Mouse (Mus musculus): ENCODE measurements at regions not wholly inside any gene's neighbourhood (a gene's known extent, or its start where the extent isn't known, plus 50 kb on each side); places are given as distances from the start of the nearest gene placed in this dataset.

DNA sequence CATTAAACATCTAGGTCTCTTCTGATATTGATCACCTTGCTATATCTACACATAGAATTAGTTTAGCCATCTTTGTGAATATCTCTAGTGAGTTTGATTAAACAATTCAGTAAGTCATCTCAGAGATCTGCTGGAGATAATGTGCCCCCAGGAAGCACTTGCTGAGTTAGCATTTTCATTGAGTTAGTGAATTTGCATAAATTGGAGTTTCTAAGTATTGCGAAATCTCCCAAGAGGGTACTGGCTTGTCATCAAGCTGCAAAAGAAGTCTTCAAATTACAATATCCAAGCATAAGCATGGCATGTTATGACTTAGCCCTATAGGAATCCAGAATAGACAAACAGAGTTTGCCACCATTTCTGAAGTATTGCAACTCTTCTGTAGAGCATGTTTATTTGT lies 473.6 kb upstream of the Nr2f2 start:
- ATAC-seq (replicated peaks; ENCODE audit: low FRiP score, low TSS enrichment, poor library complexity, severe bottlenecking) = no peak

DNA sequence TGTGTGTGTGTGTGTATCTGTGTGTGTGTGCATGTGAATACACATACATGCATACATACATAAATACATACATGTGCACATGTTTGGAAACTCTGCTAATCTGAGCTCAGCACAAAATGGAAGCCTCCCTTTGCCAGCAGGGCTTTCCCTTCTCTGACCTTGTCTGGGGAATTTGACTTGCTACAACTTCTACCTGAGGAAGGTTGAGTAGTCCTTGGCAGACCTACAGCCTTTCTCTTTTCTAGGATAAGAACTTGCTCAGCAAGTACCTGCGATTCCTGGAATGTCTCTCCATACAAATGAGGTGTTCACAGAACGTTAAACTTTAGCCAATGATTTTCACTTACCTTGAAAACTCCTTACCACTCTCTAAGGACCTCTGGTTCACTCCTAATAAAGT lies 472.7 kb upstream of the Nr2f2 start:
- ATAC-seq (replicated peaks; ENCODE audit: low FRiP score, low TSS enrichment, poor library complexity, severe bottlenecking) = no peak

DNA sequence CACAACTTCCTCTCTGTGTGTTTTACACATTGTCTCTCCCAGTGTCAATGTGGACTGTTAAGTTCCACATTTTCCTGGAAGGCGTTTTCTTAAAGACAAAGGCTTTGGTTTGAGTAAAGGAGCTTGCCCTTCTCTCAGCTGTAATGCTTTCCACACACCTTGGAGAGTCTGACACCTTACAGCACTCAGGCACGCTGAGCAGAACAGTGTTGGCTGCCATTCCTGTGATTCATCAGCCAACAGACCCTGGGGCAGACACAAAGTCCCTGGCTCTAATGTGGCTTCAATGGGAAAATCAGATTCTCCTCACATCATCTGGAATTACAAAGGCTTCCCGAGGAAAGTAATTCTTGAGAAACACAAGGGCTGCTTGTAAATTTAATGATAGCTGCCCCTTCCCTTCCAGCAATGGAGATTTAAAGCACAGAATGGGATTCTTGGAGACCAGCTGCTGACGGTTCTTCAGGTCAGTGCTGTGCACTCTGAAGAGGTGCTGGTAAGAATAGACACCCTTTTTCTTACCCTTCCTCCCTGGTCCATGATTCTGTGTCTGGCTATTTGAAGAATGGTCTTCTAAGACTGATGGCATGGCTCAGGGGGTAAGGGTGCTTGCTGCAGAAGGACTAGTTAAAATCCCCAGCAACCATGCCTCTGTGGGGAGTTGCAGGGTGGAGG lies 468.4 kb upstream of the Nr2f2 start:
- ATAC-seq (replicated peaks; ENCODE audit: low FRiP score, low TSS enrichment, poor library complexity, severe bottlenecking) = no peak

DNA sequence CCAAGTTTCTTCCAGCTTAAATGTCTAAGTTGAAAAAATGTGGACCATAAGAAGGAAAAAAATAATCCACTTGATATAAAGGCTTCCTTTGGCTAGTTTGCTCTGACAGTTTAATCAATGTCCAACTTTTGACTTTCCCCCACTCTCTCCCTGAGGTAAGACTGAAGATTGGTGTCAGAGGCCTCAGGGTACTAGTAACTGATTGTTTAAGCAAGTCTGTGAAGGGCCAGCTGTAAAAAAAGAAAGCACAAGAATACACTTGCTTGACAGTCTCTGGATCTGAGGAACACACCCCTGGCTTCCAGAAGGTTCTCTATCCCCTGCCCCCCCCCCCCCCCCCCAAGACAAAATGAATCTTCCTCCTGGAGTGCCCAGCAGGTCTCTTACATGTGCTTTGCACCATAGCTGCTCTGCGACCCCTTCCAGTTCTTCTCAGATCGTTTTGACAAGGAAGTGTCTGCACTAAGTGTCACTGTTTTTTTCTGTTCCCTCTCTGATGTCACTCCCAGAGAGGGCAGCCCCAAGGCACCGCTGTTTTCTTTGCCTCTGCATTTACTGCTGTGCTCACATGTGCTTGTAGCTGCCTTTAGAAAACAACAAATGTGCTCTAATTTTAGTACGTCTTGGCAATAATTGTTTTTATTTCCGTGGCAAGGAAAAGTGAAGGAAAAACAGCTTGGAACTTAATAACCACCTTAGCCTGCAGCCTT lies 462.1 kb upstream of the Nr2f2 start:
- ATAC-seq (replicated peaks; ENCODE audit: low FRiP score, low TSS enrichment, poor library complexity, severe bottlenecking) = no peak

DNA sequence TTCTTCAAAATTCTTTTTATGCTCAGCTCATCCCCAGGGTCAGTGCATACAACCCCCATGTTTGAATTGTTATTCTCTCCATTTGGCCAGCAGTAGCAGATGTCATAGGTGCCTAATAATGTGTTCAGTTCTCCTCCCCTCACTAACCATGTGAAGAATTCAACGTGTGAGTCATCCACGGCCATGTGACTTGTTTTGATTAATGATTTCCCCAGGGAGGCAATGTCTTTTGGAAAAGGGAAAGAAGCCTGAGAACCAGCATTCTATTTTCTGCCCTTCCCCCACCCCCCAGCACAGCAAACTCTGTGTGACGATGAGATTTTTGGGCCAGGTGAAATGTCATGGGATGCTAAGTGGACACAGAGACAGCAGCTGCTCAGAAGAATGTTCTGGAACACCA lies 459.5 kb upstream of the Nr2f2 start:
- ATAC-seq (replicated peaks; ENCODE audit: low FRiP score, low TSS enrichment, poor library complexity, severe bottlenecking) = no peak

DNA sequence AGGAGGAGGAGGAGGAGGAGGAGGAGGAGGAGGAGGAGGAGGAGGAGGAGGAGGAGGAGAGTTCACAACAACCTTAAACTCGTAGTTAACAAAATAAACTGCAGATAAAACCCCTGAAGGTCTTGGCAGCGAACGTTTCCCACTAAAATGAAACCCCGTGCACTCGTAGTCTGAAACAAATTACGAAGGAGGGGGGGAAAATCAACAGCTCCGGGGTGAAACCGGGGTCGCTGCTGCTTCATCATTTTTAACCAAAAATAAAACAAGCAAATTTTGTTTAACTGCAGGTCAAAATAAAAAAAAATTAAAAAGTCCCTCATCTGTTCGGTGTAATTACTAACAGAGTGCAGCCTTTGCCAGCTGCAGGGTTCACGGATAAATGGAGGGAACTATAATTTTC lies 456.5 kb upstream of the Nr2f2 start:
- ATAC-seq (replicated peaks; ENCODE audit: low FRiP score, low TSS enrichment, poor library complexity, severe bottlenecking) = no peak

DNA sequence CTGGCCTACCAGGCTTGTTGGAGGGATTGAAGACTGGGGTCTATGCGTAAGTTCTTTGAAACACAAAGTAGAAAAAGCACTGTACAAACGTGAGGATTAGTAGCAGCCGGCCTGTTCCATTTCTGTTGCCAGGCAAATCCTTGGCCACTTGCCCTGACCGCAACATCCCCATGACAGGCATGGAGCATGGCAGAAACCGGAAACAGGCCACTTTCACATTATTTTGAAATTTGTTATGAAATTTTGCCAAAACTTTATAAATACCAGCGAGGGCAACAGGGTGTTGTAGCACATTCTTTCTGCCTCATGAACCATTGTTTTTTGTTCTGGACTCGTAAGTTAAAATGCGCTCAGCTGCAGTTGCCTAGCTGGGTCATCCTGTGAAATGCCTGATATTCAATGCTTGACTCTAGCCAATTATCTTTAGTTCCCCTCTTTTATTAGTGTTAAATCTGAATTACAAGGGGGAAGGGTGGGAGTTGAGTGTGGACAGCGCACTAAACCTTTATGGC lies 455.8 kb upstream of the Nr2f2 start:
- no peak for ATAC-seq (replicated peaks; ENCODE audit: low FRiP score, low TSS enrichment, poor library complexity, severe bottlenecking)

DNA sequence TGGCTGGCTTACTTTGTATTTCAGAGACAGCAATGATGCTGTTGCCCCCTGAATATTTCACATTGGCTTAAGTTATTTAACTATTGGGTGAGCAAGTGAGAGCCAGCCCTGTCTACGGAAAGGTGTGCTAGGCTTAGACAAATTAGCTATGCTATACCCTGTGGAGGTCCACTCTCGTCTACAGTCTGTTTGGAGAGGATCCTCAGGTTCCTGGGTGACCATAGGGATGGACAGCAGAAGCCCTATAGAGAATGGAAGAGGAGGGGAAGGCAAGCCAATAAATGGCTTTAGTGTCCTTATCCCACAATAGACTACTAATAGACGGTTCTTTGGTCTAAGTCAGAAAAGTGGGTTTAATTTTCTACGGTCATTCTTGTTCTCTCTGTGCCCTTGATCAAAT lies 455.3 kb upstream of the Nr2f2 start:
- no peak for ATAC-seq (replicated peaks; ENCODE audit: low FRiP score, low TSS enrichment, poor library complexity, severe bottlenecking)

DNA sequence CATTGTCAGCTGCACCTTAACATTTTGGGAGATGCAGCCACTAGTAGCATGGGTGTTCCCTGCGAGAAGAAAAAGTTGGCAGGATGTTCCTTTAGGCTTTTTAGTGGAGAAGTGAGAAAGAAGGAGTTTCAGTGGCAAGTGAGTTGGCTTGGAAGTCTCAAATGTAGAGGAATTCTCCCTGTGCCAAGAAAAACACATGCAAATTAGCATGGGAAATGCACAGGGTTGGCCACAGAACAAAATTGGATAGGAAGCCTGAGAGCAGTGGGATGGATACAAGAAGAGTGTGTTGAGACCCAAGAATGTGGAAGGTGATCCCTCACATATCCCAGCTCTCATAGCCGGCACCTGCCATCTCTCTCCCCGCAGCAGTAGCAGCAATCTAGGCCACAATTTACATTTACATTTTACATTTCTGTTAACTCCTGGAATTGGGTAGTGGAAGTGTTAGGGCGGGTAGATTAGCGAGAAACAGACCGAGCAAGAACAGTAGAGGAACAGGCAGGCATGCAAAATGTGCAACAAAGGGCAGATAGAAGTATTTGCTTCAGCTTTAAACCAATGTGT lies 450.9 kb upstream of the Nr2f2 start:
- ATAC-seq (replicated peaks; ENCODE audit: low FRiP score, low TSS enrichment, poor library complexity, severe bottlenecking) = no peak

DNA sequence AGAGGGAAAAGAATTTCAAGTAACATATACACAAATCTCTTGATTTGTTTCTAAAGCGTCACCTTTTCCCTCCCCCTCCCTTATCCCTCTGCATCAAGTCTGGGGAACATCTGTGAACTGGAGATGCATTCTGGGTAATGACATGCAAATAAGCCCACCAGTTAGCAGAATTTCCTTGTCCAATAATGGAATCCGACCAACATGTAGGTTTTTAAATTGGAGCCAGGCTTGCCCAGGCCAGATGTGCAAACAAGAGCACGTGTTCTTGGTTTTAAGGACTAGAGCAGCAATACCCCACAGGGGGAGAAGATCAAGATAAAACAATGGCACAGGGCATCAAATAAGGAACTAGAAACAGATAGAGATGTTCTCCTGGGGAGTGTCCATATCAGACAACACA lies 447.9 kb upstream of the Nr2f2 start:
- ATAC-seq (replicated peaks; ENCODE audit: low FRiP score, low TSS enrichment, poor library complexity, severe bottlenecking) = no peak

DNA sequence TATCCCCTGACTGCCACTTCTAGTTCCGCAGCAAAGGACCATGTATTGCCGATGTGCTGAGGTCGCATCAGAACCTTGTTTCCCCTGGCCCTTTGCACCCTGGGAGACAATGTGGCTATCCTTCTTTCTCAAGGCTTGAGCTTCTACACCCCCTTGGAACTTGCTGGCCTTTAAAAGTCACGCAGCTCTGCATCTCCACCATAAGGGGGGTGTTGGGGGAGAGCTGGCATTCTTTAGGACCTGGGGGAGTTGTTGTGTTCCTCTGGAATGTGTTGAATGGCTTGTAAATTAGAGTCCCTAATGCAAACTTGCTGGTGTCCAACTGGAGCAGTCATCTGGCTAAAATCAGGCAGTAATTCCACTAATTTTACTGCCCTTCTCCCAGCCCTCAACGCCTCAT lies 446.6 kb upstream of the Nr2f2 start:
- no peak for ATAC-seq (replicated peaks; ENCODE audit: low FRiP score, low TSS enrichment, poor library complexity, severe bottlenecking)

DNA sequence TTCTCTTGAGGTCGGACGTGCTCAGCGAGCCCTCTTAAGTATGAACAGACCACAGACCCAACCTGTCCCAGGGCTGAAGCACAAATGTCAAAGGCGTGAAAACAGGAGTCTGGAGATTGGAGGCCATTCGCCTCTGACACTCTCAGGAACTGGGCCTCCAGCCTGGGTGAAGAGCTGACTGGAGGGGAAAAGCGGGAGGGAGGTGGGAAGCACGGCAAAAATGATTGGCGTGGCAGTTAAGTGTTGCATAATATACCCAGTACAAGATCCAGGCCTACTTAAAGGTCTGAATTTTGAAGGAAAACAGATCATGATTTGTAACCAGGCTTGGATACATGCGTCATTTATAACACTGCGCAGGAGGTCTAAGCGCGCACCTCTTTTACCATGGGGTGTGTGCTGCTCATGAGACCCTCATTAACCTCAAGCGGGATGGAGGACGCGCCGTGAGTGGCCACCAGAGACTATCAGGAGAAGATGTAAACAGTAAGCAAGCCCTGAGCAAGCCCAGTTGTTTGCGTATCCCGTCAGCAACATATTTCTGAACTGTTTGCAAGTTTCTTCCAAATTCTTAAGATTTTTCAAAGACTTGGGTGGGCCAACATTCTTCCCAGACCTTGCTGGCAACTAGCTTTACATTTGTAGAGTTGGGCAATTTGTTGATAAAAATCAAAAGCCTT lies 444.0 kb upstream of the Nr2f2 start:
- no peak for ATAC-seq (replicated peaks; ENCODE audit: low FRiP score, low TSS enrichment, poor library complexity, severe bottlenecking)

DNA sequence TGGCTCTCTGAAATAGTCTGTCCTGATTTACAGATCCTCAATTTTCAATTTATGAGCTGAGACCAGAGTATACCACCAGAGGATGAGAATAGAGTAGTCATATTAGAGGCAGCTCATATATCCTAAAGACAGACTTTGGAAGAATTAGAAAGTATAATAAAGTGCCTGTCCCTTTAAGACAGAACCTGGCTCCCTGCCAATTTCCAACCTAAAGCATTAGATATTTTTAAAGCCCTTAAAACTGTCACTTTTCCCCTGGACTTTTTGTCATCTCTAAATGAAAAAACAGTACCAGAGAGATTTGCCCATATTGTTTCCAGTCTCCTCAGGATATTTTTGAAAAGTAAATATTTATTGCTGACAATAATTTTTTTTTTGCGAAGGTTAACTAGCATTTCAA lies 437.7 kb upstream of the Nr2f2 start:
- no peak for ATAC-seq (replicated peaks; ENCODE audit: low FRiP score, low TSS enrichment, poor library complexity, severe bottlenecking)

DNA sequence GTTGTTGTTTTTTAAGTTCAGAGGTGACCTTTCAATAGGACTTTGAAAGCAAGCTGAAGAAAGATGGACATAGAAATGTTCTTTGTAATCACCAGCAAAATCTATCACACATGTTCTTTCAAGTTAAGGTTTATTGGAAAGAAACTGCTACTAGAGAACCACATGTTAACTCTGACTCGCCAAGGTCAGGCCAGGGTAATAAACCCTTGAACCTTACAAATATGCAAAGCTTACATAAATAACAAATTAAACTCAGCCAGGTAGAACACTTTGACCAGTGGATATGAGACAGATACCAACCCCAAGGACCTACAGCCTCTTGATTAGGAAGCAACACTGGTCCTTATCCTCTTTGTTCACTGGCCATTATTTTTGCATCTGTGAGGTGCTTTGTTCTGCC lies 433.4 kb upstream of the Nr2f2 start:
- no peak for ATAC-seq (replicated peaks; ENCODE audit: low FRiP score, low TSS enrichment, poor library complexity, severe bottlenecking)

DNA sequence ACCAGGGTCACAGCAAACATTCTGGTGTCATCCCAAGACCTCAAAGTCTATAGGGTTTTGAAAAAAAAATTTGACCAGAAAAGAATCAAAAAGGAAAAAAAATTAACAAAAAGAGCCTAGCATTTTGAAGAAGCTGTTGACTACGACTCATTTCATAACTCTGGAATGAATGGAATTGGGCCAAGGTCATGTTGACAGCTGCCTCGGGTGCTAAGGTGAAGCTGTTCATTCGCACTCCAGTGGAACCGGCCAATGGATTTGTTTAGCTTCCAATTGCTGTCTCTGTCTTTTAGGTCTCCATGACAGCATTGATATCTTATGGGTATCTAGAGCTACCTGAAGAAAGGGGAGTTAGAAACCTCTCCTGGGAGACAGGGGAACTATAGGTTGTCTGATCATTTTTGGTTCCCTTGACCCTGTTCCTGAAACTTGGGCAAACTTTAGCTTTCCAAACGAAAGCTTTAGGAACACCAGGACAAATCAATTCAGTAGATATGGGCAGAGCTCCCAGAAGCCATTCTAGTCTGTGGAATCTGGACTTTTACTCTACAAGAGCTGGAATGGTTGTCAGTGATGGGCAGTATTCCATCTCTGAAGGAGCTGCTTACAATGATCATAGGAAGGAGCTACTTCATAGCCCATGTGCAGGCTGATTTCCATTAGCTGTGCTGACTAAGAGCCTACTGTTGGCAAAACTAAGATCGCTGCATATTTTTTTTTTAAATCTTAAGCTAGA lies 432.7 kb upstream of the Nr2f2 start:
- ATAC-seq (replicated peaks; ENCODE audit: low FRiP score, low TSS enrichment, poor library complexity, severe bottlenecking) = no peak

DNA sequence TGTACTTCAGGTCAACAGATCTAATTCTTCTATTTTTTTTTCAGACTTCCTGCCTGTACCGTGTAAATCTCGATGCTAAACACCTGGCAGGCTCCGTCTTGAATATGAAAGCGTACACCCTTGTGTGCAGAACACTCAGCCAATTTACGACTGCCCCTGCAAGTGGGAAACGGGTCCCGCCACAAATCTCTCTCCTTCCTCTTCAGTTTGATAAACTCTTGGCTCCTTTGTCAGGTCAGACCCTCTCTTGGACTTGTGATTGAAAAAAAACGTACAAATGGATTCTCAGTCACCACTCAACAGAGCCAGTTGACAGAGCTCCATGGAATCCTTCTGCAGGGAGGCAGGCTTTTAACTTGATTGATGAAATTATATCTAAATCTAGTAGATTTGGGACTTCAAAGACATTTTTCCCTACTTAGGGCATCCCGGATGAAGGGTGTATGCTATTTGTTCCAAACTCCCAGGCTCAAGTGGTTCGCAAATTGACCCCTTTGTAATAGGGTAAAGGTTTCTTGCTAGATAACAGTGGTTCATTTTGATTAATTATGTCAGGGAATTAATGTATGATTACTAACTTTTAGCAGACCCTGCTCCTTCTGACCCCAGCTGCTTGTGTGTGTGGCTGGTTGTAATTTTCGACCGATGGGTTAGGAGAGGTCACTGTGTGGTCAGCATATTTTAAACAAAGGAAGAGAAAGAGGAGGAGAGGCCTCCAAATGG lies 429.7 kb upstream of the Nr2f2 start:
- ATAC-seq (replicated peaks; ENCODE audit: low FRiP score, low TSS enrichment, poor library complexity, severe bottlenecking) = no peak

DNA sequence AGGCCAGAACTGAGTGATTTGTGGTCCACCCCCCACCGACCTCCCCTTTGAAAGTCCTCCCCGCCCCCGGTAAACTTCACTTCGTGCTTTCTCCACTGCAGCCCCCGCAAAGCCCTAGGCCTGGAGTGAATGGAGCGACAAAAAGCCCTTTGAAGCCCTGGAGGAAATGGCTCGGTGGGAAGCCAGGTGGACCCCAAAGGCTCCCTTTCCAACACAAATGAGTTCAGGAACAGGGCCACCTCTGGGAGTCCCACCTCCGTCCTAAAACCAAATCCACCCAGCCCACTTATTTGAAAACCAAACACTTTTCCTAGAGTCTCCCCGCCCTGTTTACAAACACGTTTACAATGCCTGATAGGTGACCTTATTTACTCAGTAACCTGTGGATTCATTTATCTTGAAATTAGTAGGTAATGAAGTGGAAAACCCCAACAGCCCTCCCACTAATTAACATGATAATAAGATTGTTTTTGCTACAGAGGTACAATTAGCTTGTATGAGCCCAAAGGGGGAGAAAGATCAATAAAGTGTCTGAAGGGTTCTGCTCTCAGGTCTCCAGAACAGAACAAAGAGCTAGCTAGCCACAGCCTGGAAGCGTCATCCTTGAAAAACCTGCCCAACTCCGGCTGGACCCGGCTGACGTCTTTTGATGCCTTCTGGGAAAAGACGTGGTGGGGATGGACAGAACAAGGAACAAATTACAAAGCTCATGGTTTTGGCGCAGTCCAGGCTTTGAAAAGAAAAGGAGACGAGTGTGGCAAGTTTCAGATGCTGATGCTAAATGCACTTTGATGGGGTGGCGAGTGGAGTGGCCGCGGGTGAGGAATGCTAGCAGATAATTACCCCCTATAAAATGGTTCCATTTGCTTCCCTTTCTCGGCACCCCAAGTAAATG lies 422.6 kb upstream of the Nr2f2 start:
- no peak for ATAC-seq (replicated peaks; ENCODE audit: low FRiP score, low TSS enrichment, poor library complexity, severe bottlenecking)

DNA sequence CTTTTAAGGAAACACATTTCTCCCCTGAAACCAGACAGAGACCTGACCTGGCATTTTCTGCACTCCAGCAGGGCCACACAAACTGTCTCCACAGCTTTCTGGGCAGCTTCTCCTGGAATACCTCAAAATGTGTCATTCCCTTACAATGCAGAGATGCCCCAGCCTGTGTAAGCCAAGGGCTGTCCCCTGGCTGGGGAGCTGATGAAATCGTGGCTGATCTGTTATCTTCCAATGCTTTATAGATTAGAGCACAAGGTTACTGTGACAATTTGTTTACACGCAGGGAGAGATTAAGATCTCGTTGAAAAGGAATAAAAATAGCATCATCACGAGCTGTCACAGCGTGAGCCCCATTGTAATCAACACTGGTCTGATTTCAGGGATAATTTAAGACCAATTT lies 421.4 kb upstream of the Nr2f2 start:
- ATAC-seq (replicated peaks; ENCODE audit: low FRiP score, low TSS enrichment, poor library complexity, severe bottlenecking) = no peak
